Mouse (Mus musculus): ENCODE results near the gene Gapdhs. TPM values are rescaled to one million over a fixed set of nuclear protein-coding genes. Genes with fewer than 3 reads are reported as not detected.
"Not testable (repeated sequence)": the region's sequence is repeated elsewhere in the genome, so short reads cannot be mapped to it uniquely, and the experiment has no call there.

The Gapdhs gene
- polyA plus RNA-seq, 1 experiment from 2014 or later = 1.1 TPM

- Histone ChIP-seq H3K36me3 (ENCODE audit: control insufficient read depth, insufficient read depth) (peaks cover 10% of the 10 kb centered on the region), H3K27me3 (replicated peaks; ENCODE audit: control insufficient read depth, insufficient read depth, low read length) (no peaks in the 10 kb centered on the region)
- no peak for ATAC-seq
Measured at GRCm38 (mm10) chr7:30751086-30751669, 7.7 kb upstream of the Gapdhs start, which contains the start of gene Sbsn. Gene Sbsn (plus strand): TSS chr7:30751471.

GRCm38 (mm10) chr7:30749824-30750606 lies 6.5 kb upstream of the Gapdhs start:
- Histone ChIP-seq H3K27me3 (replicated peaks; ENCODE audit: control insufficient read depth, insufficient read depth, low read length) (no peaks in the 10 kb centered on the region), H3K9ac (replicated peaks; ENCODE audit: low read depth, low read length) (no peak overlapping the region), H3K9me3 (ENCODE audit: control insufficient read depth, low read length) (peaks cover 8% of the 10 kb centered on the region), H3K36me3 (ENCODE audit: control insufficient read depth, insufficient read depth) (peaks cover 6% of the 10 kb centered on the region), H3K4me1 (replicated peaks; ENCODE audit: control insufficient read depth, insufficient read depth, low read length) (no peaks in the 10 kb centered on the region), H3K4me3 (replicated peaks; ENCODE audit: low read length) (no peak overlapping the region), H3K27ac (ENCODE audit: low read length) (no peak overlapping the region), H3K4me2 (ENCODE audit: low read length) (no peak overlapping the region)
- ATAC-seq = no peak
- 90% methylated on average over 13 of the region's 13 CpGs for WGBS

More at GRCm38 (mm10) chr7:30751086-30751669, 7.7 kb upstream of the Gapdhs start, which contains the start of gene Sbsn:
- no peak within 1 kb of the TSS for H3K9ac ChIP-seq (replicated peaks; ENCODE audit: low read depth, low read length)
- no peak within 1 kb of the TSS for H3K27ac ChIP-seq (ENCODE audit: low read length)
- H3K4me1 ChIP-seq (replicated peaks; ENCODE audit: control insufficient read depth, insufficient read depth, low read length) = no peaks in the 10 kb centered on the region
- no peak within 1 kb of the TSS for H3K4me3 ChIP-seq (replicated peaks; ENCODE audit: low read length)
- peaks cover 10% of the 10 kb centered on the region for H3K9me3 ChIP-seq (ENCODE audit: control insufficient read depth, low read length)
- H3K4me2 ChIP-seq (ENCODE audit: low read length) = no peak within 1 kb of the TSS
- 71% methylated on average over 5 of the region's 5 CpGs for WGBS

- no peak for ATAC-seq
- no peak overlapping the region for H3K27ac ChIP-seq (ENCODE audit: low read length)
- H3K27me3 ChIP-seq (replicated peaks; ENCODE audit: control insufficient read depth, insufficient read depth, low read length) = no peaks in the 10 kb centered on the region
- no peaks in the 10 kb centered on the region for H3K9me3 ChIP-seq (ENCODE audit: control insufficient read depth, low read length)
- no peak overlapping the region for H3K9ac ChIP-seq (replicated peaks; ENCODE audit: low read depth, low read length)
- WGBS = 86% methylated on average over 7 of the region's 7 CpGs
- no peaks in the 10 kb centered on the region; the same call in 1 of the 2 replicates for H3K36me3 ChIP-seq (ENCODE audit: control insufficient read depth, insufficient read depth)
- no peak overlapping the region for H3K4me3 ChIP-seq (replicated peaks; ENCODE audit: low read length)
- H3K4me2 ChIP-seq (ENCODE audit: low read length) = no peak overlapping the region
- no peaks in the 10 kb centered on the region for H3K4me1 ChIP-seq (replicated peaks; ENCODE audit: control insufficient read depth, insufficient read depth, low read length)
Measured at GRCm38 (mm10) chr7:30747525-30748204, 4.2 kb upstream of the Gapdhs start.

GRCm38 (mm10) chr7:30744022-30744598 lies 629 bp upstream of the Gapdhs start:
- H3K4me1 ChIP-seq (replicated peaks; ENCODE audit: control insufficient read depth, insufficient read depth, low read length) = no peaks in the 10 kb centered on the region
- no peaks in the 10 kb centered on the region for H3K27me3 ChIP-seq (replicated peaks; ENCODE audit: control insufficient read depth, insufficient read depth, low read length)
- no peak overlapping the region for H3K27ac ChIP-seq (ENCODE audit: low read length)
- peaks cover 3% of the 10 kb centered on the region for H3K36me3 ChIP-seq (ENCODE audit: control insufficient read depth, insufficient read depth)
- no peak overlapping the region for H3K4me3 ChIP-seq (replicated peaks; ENCODE audit: low read length)
- H3K9ac ChIP-seq (replicated peaks; ENCODE audit: low read depth, low read length) = no peak overlapping the region
- 48% methylated on average over 4 of the region's 4 CpGs for WGBS
- no peak overlapping the region for H3K4me2 ChIP-seq (ENCODE audit: low read length)
- H3K9me3 ChIP-seq (ENCODE audit: control insufficient read depth, low read length) = no peaks in the 10 kb centered on the region
- ATAC-seq = no peak

GRCm38 (mm10) chr7:30742570-30742969 lies 911 bp downstream of the Gapdhs start:
- H3K9ac ChIP-seq (replicated peaks; ENCODE audit: low read depth, low read length); H3K36me3 ChIP-seq (ENCODE audit: control insufficient read depth, insufficient read depth); H3K4me1 ChIP-seq (replicated peaks; ENCODE audit: control insufficient read depth, insufficient read depth, low read length); H3K4me3 ChIP-seq (replicated peaks; ENCODE audit: low read length); H3K4me2 ChIP-seq (ENCODE audit: low read length); ATAC-seq; H3K27ac ChIP-seq (ENCODE audit: low read length); H3K27me3 ChIP-seq (replicated peaks; ENCODE audit: control insufficient read depth, insufficient read depth, low read length); H3K9me3 ChIP-seq (ENCODE audit: control insufficient read depth, low read length): not testable (repeated sequence)
- WGBS = 87% methylated on average over 2 of the region's 2 CpGs

GRCm38 (mm10) chr7:30736211-30736610 lies 7.3 kb downstream of the Gapdhs start:
- H3K27ac ChIP-seq (ENCODE audit: low read length) = no peak overlapping the region
- no peaks in the 10 kb centered on the region for H3K9me3 ChIP-seq (ENCODE audit: control insufficient read depth, low read length)
- H3K36me3 ChIP-seq (ENCODE audit: control insufficient read depth, insufficient read depth) = peaks cover 24% of the 10 kb centered on the region
- ATAC-seq = no peak
- no peaks in the 10 kb centered on the region for H3K27me3 ChIP-seq (replicated peaks; ENCODE audit: control insufficient read depth, insufficient read depth, low read length)
- H3K4me2 ChIP-seq (ENCODE audit: low read length) = no peak overlapping the region
- 86% methylated on average over 3 of the region's 3 CpGs for WGBS
- peaks cover 1% of the 10 kb centered on the region for H3K4me1 ChIP-seq (replicated peaks; ENCODE audit: control insufficient read depth, insufficient read depth, low read length)
- H3K4me3 ChIP-seq (replicated peaks; ENCODE audit: low read length) = no peak overlapping the region
- H3K9ac ChIP-seq (replicated peaks; ENCODE audit: low read depth, low read length) = no peak overlapping the region

GRCm38 (mm10) chr7:30730064-30730722 lies 13.3 kb downstream of the Gapdhs start:
- ATAC-seq; H3K27me3 ChIP-seq (replicated peaks; ENCODE audit: control insufficient read depth, insufficient read depth, low read length); H3K9me3 ChIP-seq (ENCODE audit: control insufficient read depth, low read length): not testable (repeated sequence)
- Histone ChIP-seq H3K4me3 (replicated peaks; ENCODE audit: low read length) (peak overlapping the region; percentile 72), H3K4me2 (ENCODE audit: low read length) (peak overlapping the region; percentile 58), H3K9ac (replicated peaks; ENCODE audit: low read depth, low read length) (peak overlapping the region; percentile 80), H3K36me3 (ENCODE audit: control insufficient read depth, insufficient read depth) (peaks cover 11% of the 10 kb centered on the region), H3K4me1 (replicated peaks; ENCODE audit: control insufficient read depth, insufficient read depth, low read length) (peaks cover 22% of the 10 kb centered on the region), H3K27ac (ENCODE audit: low read length) (peak overlapping the region; percentile 92)
- 6% methylated on average over 11 of the region's 22 CpGs for WGBS

GRCm38 (mm10) chr7:30729396-30730063 lies 14.0 kb downstream of the Gapdhs start, which contains the start of gene Tmem147:
Gene Tmem147 (minus strand): TSS chr7:30729540.
- H3K4me1 ChIP-seq (replicated peaks; ENCODE audit: control insufficient read depth, insufficient read depth, low read length) = peaks cover 22% of the 10 kb centered on the region
- H3K9ac ChIP-seq (replicated peaks; ENCODE audit: low read depth, low read length) = peak within 1 kb of the TSS; percentile 80
- H3K27me3 ChIP-seq (replicated peaks; ENCODE audit: control insufficient read depth, insufficient read depth, low read length) = no peaks in the 10 kb centered on the region
- H3K36me3 ChIP-seq (ENCODE audit: control insufficient read depth, insufficient read depth) = peaks cover 8% of the 10 kb centered on the region; the same call in 1 of the 2 replicates
- H3K9me3 ChIP-seq (ENCODE audit: control insufficient read depth, low read length) = no peaks in the 10 kb centered on the region
- peak within 1 kb of the TSS; percentile 72 for H3K4me3 ChIP-seq (replicated peaks; ENCODE audit: low read length)
- H3K4me2 ChIP-seq (ENCODE audit: low read length) = peak within 1 kb of the TSS; percentile 58
- H3K27ac ChIP-seq (ENCODE audit: low read length) = peak within 1 kb of the TSS; percentile 92
- peak; percentile 98 for ATAC-seq
- WGBS = under 1% methylated on average over 60 of the region's 60 CpGs

Measured in forebrain, embryonic 16.5 days (tissue).